17 mouse cellular contexts compared by ENCODE assay signal in the genomic region with DNA sequence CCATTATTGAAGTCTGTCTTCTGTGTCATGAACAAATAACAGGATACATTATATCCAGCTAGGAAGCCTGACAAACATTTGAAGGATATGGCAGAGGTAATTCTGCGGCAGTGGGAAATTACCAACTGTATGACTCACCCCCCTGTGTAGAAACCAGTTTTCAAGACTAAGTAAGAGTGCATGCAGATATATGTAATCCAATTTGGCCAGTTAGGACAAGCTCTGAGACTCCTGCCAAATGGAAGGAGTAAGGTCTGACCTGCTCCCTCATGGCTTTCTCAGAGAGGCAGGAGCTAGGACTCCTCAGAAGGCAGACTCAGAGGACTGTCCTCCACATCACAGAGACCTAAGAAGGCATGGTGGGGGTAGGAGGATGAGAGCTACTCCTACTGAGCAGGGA.
"Had no signal": no experiment of that assay in that cellular context is flagged by ENCODE, and none has a peak within 500 bp of the region (broad histone marks: within the 10 kb centered on the region; RNA-seq: fewer than 3 reads in every experiment).

No protein-coding gene starts in this region.

- H3K4me3 ChIP-seq: kidney, embryonic 15.5 days; limb, embryonic 10.5 days; limb, embryonic 13.5 days; liver, embryonic 13.5 days had no signal

- DNase-seq: kidney, adult 8-10 months; kidney, postnatal 14 days; kidney, postnatal 4 days; liver; liver, embryonic 13.5 days; lung, adult 2 months; lung, postnatal 14 days; lung, postnatal 4 days; midbrain, embryonic 14.5 days; right cerebral cortex, adult 18-20 months; right cerebral cortex, postnatal 14 days; right cerebral cortex, postnatal 4 days; thymus, adult 18-20 months; thymus, postnatal 4 days had no signal

- H3K27me3 ChIP-seq: kidney, embryonic 15.5 days; limb, embryonic 13.5 days had no signal

- H3K36me3 ChIP-seq: kidney, embryonic 15.5 days; limb, embryonic 10.5 days; limb, embryonic 13.5 days; liver, embryonic 13.5 days had no signal
